Mouse (Mus musculus): ENCODE measurements around the gene Lpgat1.

GRCm38 (mm10) chr1:191787379-191787778, 69.7 kb downstream of the Lpgat1 start:
- TF ChIP-seq CTCF (IDR thresholded peaks at IDR 0.05; ENCODE audit: low read depth) (no peak), EP300 (IDR thresholded peaks at IDR 0.05; ENCODE audit: low read depth) (no peak)
